Mouse (Mus musculus) kidney, adult 18-20 months (tissue): ENCODE measurements around the gene S100z.

Experiments used
- DNase-seq: peaks from one replicate; pipeline ENCODE4 v3.0.0; 2021

The S100z gene

GRCm38 (mm10) chr13:95444291-95444690 lies 34.2 kb downstream of the S100z start:
- DNase-seq: no peak

DNA sequence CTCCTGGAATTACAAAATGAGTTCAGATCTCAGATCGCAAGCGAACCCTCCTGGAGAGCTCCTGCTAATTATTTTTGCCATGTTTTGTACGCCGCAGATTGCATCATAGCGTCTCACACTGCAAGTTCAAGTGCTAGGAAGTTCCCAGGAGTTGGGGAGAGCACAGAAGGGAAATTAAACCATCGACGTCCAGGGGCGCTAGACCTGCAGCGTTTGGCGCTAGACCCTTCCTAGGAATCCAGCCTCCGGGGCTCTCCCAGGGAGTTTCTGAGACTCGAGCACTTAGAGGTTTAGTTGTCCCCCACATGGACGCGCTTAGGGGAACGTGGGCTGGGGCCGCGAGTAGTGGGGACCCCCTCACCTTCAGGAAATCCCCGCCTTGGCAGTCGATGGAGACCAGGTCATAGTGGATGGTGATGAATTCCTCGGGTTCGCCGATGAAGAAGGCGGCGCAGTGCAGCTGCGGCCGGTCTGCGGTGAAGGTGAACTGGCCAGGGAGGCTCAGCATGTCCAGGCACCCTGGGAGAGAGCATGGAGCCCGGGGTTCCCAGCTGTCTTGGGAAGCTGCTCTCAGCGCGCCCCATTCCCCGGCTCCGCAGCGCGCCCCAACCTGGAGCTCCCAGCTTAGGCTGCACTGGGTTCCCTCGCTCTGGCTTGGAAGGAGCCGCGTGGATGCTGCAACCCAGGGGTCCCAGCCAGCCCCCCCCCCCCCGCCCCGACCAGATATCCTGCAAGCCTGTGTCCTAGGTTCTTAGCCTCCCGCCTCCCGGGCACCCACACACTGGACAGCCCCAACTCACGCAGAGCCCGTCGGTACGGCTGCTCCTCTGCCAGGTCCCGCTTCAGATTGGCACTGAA lies 34.9 kb downstream of the S100z start:
- DNase-seq: no peak

- peak; percentile 9 for DNase-seq
Measured at GRCm38 (mm10) chr13:95442901-95443300, 35.6 kb downstream of the S100z start.

DNA sequence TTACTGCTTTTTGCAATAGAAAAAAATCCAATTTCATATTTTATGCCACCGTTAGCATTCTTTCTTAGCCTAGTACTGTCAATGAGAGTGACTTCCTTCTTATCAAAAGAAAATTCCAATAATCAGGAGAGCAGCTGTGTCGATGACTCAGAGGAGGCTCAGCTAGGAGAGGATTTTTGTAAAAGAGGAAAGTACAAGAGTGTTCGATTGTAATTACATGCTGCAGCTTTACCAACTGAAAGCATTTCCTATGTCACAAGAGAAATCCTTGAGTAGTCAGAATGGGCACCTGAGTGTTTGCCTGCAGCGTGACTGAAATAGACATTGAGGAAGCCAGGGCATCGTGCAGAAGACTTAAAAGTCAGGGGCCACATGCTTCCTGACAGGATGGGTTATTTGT lies 39.0 kb downstream of the S100z start:
- DNase-seq: no peak

DNA sequence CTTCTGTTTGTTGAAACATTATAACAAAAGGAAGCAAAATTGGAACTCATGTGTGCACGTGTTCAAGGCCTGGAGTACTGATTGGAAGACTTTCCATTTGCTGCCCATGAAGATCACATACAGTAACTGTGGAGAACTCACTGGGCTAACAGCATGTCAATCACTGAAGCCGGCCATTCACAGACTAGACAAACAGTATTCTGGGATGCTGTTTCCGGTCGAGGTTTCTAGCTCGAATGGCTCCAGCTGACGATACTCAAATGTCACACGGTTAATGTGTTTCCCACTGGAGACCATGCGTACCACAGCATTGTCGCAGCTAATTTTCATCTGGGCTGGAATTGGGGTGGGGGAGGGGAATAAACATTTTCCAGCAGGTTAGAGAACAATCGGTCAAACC lies 46.8 kb downstream of the S100z start:
- DNase-seq: no peak

GRCm38 (mm10) chr13:95427499-95427898 lies 51.0 kb downstream of the S100z start:
- DNase-seq: no peak
